Mouse (Mus musculus): ENCODE data around the gene Ampd2.

The Ampd2 gene

DNA sequence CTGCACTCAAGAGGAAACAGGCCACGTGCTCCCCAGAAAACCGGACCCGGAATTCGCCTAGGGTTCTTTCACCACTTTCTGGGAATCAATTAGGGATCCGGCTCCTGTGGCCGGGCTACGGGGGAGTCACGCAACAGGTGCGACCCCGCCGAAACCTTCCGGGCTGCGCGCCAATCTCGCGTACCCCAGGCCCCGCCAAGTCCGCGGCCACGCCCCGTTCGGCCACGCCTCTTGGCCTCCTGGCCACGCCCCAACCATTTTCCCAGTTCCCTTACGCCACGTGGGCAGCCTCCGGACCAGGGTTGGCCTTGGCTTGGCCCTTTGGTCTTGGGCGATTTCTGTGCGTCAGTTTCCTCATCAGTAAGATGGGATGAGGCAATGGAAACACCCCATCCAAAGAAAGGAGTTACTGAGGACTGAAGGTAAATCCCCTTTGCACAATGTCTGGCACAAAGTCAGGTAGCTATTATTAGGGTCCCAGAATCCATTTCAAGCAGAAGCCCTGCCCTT, at the start of gene Ampd2:
Gene Ampd2, minus strand, starts transcription at position 182 of the 510 bp plus-strand sequence.
- DNase-seq = peak; percentile 34

- peak; percentile 85 for DNase-seq
Measured at GRCm38 (mm10) chr3:108134701-108135100, 48.2 kb upstream of the Ampd2 start.

- DNase-seq = no peak
Measured at GRCm38 (mm10) chr3:108132484-108132883, 46.0 kb upstream of the Ampd2 start.

- DNase-seq = no peak
Measured at GRCm38 (mm10) chr3:108131821-108132220, 45.4 kb upstream of the Ampd2 start.

DNA sequence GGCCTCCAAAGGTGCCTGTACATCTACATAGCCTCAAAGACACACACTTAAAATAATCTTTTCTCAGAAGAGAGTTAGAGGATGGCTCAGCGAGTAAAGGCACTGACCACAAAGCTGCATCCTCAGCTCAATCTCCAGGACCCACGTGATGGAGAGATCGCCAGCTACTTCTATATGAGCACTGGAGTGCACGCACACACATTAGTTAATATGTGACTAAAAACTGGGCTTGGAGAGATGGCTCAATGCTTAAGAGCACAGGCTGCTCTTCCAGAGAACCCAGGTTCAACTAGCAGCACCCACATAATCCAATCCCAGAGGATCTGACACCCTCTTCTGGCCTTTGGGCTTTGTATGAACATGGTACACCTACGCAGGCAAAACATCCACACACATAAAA, 44.8 kb upstream of the Ampd2 start:
- no peak for DNase-seq

DNA sequence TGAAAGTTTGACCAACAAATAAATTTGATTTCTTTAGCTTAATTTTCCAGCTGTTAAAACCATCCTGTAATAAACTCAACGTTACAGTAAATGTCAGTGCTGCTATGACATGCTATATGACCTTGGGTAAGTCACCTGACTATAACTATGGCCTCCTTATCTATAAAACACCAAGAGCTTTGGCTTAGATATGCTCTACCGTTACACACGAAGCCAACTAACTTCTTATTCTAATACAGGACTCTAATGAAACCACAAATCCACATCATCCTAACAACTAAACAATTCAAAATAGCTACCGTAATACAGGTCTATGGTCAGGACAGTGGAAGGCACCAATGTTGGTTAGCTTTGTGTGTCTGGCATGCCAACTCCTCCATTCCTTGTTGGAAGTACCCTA, 43.4 kb upstream of the Ampd2 start:
- no peak for DNase-seq

DNA sequence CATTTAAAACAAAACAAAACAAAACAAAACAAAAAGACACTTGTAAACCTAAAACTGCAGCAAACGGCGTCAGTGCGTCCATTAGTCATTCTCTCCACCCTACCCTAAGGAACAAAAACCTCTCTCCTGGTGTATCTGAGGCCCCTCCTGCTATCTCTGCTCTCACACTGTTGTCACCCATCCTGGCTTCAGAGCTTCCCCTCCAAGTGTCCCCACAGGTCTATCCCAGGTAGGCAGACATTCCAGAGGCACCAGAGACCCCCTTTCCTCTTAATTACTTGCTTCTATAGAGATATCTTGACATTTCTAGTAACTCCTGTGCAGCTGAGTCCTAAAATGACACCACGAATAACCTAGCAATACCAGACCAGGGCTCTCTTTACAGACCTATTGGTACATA, 42.9 kb upstream of the Ampd2 start:
- DNase-seq = no peak

DNA sequence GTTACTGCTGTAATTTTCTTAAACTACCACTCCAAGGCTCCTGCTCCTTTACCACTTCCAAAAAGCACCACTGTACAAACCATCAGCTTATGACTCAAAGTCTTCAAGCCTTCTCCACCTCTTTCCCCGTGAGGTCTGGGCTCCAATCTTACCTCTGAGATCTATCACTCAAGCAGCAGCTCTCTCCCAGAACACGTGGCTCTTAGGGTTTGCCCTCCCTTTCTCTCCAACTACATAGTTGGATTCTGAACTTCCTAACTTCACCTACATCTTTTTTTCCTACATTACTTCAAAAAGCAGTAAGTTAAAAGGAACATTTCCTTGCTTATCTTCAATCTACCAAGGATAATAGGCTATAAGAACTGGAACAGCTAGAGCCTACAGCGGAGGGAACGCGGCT, 42.1 kb upstream of the Ampd2 start:
- no peak for DNase-seq

DNA sequence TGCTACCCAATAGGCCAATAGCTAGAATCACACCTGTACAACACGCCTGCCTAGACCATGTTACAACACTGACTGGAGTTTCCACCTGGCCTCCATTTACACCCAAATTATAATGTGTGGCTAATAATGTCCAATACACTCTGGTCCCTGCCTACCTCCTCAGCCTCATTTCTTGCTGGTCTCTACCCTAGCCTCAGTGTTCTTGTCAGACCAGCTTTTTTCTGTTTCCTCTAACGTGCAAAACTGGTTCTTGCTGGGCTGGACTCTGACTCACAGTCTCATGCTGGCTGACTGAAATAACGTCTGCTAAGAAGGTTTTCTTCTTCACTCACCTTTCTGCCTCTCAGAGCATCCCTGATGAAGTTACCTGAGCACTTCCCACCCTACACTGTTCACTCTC, 39.9 kb upstream of the Ampd2 start:
- DNase-seq = no peak

DNA sequence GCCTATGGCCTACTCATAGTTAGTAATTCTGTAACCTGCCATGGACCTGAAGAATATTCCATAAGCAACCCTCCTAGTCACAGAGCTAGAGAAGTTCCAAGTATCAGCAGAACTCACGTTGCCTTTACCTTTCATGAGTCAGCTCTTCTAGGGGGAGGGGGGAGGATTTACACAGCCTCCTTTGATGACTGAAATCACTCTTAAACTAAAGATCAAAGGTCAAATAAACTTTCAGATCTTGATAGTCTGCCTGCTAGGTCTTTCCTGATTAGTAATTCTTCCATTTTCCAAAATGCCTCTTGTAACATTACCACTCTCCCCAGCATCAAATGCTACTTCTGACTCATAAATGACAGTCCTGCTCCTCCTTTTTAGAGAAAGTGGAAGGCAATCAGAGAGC, 37.7 kb upstream of the Ampd2 start:
- no peak for DNase-seq

DNA sequence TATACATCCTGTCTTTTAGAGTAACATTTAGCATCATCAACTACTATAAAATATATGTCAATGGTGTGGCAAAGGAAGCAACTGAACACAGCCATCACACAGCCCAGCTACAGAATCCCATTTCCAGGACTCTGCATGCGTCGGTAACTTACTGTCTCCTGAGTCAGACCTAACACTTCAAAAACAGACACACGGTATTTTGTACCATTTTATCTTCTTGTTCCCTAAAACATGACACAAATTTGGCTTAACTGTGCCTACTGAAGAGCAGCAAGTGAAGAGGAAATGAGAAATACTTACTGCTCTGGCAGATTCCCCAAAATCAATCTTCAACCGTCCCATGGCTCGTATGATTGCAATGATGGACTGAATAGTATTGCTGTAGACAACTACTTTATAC, 36.8 kb upstream of the Ampd2 start:
- no peak for DNase-seq

DNA sequence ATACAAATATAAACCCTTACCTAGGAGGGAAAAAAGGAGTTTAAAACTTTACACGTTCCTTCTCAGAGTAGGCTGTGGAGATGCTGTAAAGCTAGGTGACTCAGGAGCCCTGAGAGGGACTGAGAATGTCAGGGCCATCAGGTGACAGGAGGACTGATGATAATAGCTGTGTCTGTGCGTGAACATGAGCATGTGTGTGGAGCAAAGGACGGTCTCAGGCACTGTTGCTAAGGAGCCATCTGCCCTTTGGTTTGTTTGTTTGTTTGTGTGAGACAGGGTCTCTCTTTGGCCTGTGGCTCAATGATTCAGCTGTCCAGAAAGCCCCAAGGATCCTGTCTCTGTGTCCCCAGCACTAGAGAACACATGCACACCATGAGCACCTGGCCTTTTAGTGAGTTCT, 34.6 kb upstream of the Ampd2 start:
- DNase-seq = no peak

GRCm38 (mm10) chr3:108117465-108117864, 31.0 kb upstream of the Ampd2 start:
- no peak for DNase-seq

DNA sequence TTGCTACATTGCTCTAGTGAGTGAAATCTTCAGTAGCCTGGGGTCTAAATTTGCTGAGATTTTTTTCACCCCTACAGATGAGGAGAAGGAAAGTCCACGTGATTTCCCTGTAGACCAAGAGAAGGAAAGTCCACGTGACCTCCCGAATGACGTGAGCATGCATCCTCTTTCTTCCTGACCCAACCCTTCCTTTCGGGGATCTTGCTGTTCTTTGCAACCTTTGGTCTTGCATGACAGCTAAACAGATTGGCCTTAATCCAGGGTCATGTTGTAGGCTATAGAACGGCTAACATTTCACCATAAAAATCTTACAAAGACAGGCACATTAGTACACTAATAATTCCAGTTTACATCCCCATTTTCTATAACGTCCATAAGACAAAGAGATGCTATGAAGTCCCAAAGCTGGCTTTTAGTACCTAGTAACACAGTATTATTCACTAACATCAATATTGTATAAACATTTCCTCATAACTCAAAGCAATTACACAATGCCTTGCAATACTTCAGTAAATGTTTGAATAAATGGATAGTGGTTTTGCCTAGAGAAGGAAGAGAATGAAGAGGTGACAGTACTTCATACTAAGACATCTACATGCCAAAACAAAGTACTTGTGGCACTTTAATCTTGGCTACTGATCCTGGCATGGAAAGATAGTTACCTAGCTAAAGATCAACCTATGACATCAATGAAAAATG, 27.3 kb upstream of the Ampd2 start:
- DNase-seq = no peak

- no peak for DNase-seq
Measured at GRCm38 (mm10) chr3:108112666-108113065, 26.2 kb upstream of the Ampd2 start.

- no peak for DNase-seq
Measured at GRCm38 (mm10) chr3:108112246-108112645, 25.8 kb upstream of the Ampd2 start.

GRCm38 (mm10) chr3:108111320-108111719, 24.9 kb upstream of the Ampd2 start:
- no peak for DNase-seq

- no peak for DNase-seq
Measured at GRCm38 (mm10) chr3:108105281-108105680, 18.8 kb upstream of the Ampd2 start.

- DNase-seq = no peak
Measured at GRCm38 (mm10) chr3:108102075-108102474, 15.6 kb upstream of the Ampd2 start.

GRCm38 (mm10) chr3:108101594-108101993, 15.1 kb upstream of the Ampd2 start:
- no peak for DNase-seq

- no peak for DNase-seq
Measured at GRCm38 (mm10) chr3:108098316-108098715, 11.9 kb upstream of the Ampd2 start.

GRCm38 (mm10) chr3:108097656-108098055, 11.2 kb upstream of the Ampd2 start:
- no peak for DNase-seq

DNA sequence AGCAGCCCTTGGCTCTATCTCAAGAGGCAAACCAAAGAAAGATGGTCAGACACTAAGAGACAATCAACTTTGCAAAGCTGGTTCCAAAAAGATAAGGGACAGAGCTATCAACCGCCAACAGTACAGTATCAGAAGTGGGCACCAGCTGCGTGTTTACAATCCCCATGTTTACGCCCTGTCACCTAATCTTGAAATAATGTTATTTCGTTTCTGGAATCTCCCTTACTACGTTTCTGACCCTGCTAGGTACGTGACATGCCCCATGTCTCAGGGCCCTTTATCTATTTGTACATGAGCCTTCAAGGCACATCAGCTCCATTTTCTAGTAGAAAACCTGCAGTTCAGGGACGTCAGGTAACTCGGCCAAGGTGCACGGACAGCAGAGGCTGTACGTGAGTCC, 10.3 kb upstream of the Ampd2 start:
- no peak for DNase-seq

- no peak for DNase-seq
Measured at GRCm38 (mm10) chr3:108096226-108096625, 9.8 kb upstream of the Ampd2 start.

Measured in right cerebral cortex, adult 18-20 months (tissue).